Mouse (Mus musculus) midbrain, embryonic 13.5 days (tissue): Measurements from ENCODE around the gene Poll. TPM values are rescaled to one million over a fixed set of nuclear protein-coding genes. Genes with fewer than 3 reads are reported as not detected.
"Not testable (repeated sequence)": the region's sequence is repeated elsewhere in the genome, so short reads cannot be mapped to it uniquely, and the experiment has no call there.

Experiments
- ATAC-seq: fragments of 200-750 bp; cut with Nextera tagmentation; 2 replicates; pipeline ENCODE4 v1.8.0; 2017; ENCODE audit warnings: mild to moderate bottlenecking, moderate TSS enrichment, moderate library complexity
- H3K27ac ChIP-seq: fragments of 300-500 bp; sonication (generic); 2 replicates; pipeline ENCODE4 v1.5.1; 2015; ENCODE audit warnings: inconsistent platforms, mild to moderate bottlenecking, moderate library complexity
- H3K27me3 ChIP-seq: fragments of 300-500 bp; sonication (generic); 2 replicates; pipeline ENCODE4 v1.6.1; 2015; ENCODE audit warnings: mild to moderate bottlenecking, inconsistent platforms
- H3K36me3 ChIP-seq: fragments of 300-500 bp; sonication (generic); 2 replicates; pipeline ENCODE4 v1.6.1; 2015; ENCODE audit warnings: mild to moderate bottlenecking, inconsistent platforms
- H3K4me1 ChIP-seq: fragments of 300-500 bp; sonication (generic); replicated peaks from 2 replicates; pipeline ENCODE4 v1.6.1; 2015; ENCODE audit warnings: inconsistent platforms
- H3K4me2 ChIP-seq: fragments of 300-500 bp; sonication (generic); replicated peaks from 2 replicates; pipeline ENCODE4 v1.6.1; 2015; ENCODE audit warnings: moderate library complexity, mild to moderate bottlenecking, inconsistent platforms
- H3K4me3 ChIP-seq: fragments of 300-500 bp; sonication (generic); replicated peaks from 2 replicates; pipeline ENCODE4 v1.5.1; 2015; ENCODE audit warnings: mild to moderate bottlenecking, inconsistent platforms
- H3K9ac ChIP-seq: fragments of 300-500 bp; sonication (generic); replicated peaks from 2 replicates; pipeline ENCODE4 v1.6.1; 2015; ENCODE audit warnings: mild to moderate bottlenecking, inconsistent platforms
- H3K9me3 ChIP-seq: fragments of 300-500 bp; sonication (generic); 2 replicates; pipeline ENCODE4 v1.6.1; 2016; ENCODE audit warnings: mild to moderate bottlenecking, inconsistent platforms
- WGBS: fragments of 180-500 bp; shearing (Covaris S2); methylation state at CpG from one replicate; pipeline ENCODE4 v1.1.7; 2015; 5-methylcytosine and 5-hydroxymethylcytosine counted together
- polyA plus RNA-seq: library from polyadenylated mRNA; unstranded; fragments of >200 nt; fragmentation: Nextera tagmentation; extraction: Ambion mirVana; gene quantifications from 2 replicates; pipeline ENCODE4 v1.2.1, GENCODE M21; 2015

The Poll gene
- polyA plus RNA-seq, 1 experiment from 2014 or later = 16.6 TPM

DNA sequence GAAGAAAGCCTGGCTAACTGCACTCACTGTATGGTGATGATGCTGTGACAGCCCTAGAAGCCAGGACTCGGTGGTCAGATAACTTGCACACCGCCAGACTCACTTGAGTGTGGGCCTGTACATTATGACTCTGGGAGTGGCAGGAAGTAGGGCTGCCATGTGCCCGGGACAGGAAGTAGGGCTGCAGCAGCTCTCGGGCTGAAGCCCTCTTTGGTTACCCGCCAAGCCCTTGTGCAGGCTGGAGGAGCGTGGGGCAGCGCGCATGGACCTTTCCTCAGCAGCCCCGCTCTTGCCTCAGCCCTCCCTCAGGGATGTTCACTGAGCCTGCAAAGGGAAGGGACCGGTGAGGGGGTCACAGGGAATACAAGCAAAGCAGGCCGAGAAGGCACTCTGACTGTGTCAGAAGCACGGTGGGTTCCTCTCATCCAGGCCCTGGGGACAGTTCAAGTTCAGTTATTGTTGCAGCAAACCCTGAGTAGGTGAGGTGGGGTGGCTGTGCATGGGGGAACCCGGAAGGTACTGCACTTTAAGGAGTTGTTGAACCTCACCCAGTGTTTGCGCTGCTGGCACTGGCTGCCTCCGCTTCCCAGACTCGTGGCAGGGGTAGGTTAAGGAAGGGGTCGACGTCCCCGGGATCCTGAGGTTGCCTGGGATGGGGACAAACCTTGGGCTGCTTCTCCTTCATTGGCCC lies 14.8 kb upstream of the Poll start:
- Histone ChIP-seq H3K27ac (no peak overlapping the region), H3K4me1 (peaks cover 22% of the 10 kb centered on the region), H3K27me3 (peaks cover 92% of the 10 kb centered on the region), H3K4me3 (no peak overlapping the region), H3K9me3 (no peaks in the 10 kb centered on the region), H3K36me3 (peaks cover 50% of the 10 kb centered on the region), H3K9ac (peak overlapping the region; percentile 10; the same call in 1 of the 2 replicates), H3K4me2 (no peak overlapping the region)
- WGBS = 54% methylated on average over 19 of the region's 19 CpGs
- ATAC-seq = no peak

DNA sequence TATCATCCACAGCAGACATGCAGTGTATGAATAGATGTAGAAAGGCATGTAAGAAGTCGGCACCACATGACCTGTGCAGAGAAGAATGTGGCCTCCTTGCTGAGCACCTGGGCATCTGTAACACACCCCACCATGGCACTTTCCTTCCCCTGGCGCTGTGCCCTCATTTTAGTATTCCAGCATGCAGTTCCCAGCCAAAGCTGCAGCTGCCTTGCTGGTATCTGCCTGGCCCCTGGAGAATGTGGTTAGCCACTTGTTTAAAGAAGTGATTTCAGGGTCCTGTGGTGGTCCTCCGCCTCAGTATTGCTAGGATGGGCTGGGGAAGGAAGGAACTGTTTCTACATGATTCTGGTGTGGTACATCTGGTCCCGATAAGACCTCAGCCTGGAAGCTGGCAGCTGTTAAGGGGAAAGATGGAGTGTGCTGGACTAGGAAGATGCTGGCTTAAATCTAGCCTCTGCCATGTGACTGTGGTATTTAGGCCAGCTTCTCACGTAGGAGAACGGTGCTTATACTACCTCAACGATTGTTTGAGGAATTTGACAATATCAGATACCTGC lies 14.1 kb upstream of the Poll start:
- Histone ChIP-seq H3K27ac (no peak overlapping the region), H3K4me1 (peaks cover 15% of the 10 kb centered on the region), H3K27me3 (peaks cover 95% of the 10 kb centered on the region), H3K9me3 (no peaks in the 10 kb centered on the region), H3K4me2 (no peak overlapping the region), H3K9ac (no peak overlapping the region), H3K36me3 (peaks cover 50% of the 10 kb centered on the region), H3K4me3 (no peak overlapping the region)
- no peak for ATAC-seq
- 79% methylated on average over 7 of the region's 7 CpGs for WGBS

DNA sequence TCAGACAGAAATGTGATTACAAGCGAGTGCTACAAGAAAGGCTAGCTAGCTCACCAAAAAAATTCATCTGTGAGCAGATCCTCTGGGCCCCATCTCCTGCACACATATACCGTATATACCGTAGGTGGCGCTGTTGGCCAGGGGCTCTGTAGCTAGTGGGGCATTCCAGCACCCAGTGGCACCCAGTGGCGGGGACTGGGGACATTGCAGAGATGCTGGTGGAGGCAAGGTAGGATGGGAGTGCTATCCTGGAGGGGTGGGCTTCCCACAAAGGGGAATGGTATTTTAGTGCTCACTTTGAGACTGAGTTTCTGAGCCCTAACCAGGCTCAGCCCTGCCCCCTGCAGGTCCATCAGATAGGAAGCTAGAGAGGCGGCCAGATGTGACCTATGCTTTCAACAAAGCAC lies 13.5 kb upstream of the Poll start:
- no peaks in the 10 kb centered on the region for H3K9me3 ChIP-seq
- peak; percentile 78 for ATAC-seq
- H3K9ac ChIP-seq = no peak overlapping the region
- H3K4me1 ChIP-seq = peaks cover 11% of the 10 kb centered on the region
- H3K27me3 ChIP-seq = peaks cover 95% of the 10 kb centered on the region
- H3K4me3 ChIP-seq = no peak overlapping the region
- H3K36me3 ChIP-seq = peaks cover 46% of the 10 kb centered on the region
- no peak overlapping the region for H3K4me2 ChIP-seq
- H3K27ac ChIP-seq = no peak overlapping the region
- WGBS = 20% methylated on average over 6 of the region's 6 CpGs

DNA sequence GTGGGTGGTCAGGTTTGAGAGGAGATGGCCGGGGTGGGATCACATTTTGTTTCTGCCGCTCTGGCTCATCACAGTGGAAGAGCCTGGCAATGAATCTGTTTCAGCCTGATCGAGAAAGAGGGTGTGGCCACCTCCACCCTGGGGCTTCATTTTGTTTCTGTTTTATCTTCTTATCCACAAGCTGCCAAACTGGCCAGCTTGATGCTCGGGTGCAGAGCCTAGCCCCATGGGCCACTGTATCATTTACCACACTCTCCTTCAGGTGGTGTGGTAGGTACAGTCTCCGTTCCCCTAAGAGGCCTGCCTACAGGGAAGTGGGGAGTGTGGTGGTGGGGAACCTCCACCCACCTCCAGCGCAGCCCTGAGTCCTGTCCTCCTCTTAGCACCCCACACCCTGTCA lies 12.7 kb upstream of the Poll start:
- Histone ChIP-seq H3K36me3 (peaks cover 38% of the 10 kb centered on the region), H3K9ac (no peak overlapping the region), H3K4me1 (peaks cover 12% of the 10 kb centered on the region), H3K9me3 (no peaks in the 10 kb centered on the region), H3K27me3 (peaks cover 95% of the 10 kb centered on the region), H3K4me3 (no peak overlapping the region), H3K4me2 (no peak overlapping the region), H3K27ac (no peak overlapping the region)
- WGBS = 80% methylated on average over 6 of the region's 6 CpGs
- ATAC-seq = no peak

DNA sequence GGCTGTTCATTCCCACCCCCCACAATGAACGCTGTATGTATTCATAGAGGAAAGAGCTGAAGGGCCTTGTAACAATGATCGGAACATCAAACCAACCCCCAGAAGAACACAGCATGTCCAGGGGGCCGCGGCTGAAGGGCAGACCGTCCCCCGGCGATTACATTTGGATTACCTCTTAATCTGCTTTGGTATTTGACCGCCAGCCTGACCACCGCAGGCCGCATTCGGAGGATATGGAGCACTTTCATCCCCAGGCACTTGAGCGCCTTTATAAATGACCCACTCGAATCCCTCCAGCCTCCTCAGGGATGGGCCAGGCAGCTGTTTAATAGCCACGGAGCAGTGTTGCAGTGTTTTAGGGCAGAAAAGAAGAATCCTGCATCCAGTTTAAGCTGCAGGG lies 7.0 kb upstream of the Poll start:
- ATAC-seq = peak; percentile 53; the same call in 1 of the 2 replicates
- H3K36me3 ChIP-seq = peaks cover 12% of the 10 kb centered on the region
- no peak overlapping the region for H3K27ac ChIP-seq
- H3K4me3 ChIP-seq = no peak overlapping the region
- 7% methylated on average over 14 of the region's 14 CpGs for WGBS
- no peaks in the 10 kb centered on the region for H3K9me3 ChIP-seq
- H3K4me2 ChIP-seq = no peak overlapping the region
- peaks cover 94% of the 10 kb centered on the region for H3K27me3 ChIP-seq
- peak overlapping the region; percentile 23; the same call in 1 of the 2 replicates for H3K9ac ChIP-seq
- H3K4me1 ChIP-seq = peaks cover 21% of the 10 kb centered on the region

DNA sequence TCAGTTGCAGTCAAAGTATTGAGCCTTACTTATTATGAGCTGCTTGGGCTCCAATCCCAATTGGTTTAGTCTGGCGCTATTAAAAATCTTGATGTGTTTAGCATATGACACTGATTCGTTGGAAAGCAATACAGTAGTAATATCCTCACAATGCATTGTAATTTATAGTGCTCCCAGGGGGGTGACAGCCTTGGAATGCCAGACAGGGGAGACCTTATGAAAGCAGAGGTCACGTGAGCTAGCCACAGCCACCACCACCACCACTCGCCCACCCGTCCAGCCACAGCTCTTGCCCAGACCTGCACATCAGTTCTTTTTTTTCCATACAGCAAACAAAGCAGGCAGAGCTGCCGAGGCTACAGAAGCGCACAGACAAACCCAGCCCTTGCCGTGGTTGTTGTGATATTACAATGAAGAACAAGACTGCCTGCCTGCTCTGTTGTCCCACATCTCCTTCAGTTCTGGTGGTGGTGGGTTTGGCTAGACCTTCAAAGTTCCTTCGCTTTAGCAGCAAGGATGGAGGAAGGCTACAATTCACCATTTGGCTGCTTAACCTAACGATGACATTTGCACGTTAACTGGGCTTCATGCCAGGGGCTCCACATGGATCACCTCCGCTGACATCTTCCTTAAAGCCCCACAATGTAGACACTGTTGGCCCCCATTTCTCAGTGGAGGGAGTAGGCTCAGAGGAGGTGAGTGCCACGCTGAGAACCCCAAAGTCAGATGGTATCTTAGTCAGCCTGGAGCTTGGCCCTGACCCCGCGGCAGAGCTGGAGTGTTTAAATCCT lies 5.8 kb upstream of the Poll start:
- H3K27ac ChIP-seq = no peak overlapping the region

DNA sequence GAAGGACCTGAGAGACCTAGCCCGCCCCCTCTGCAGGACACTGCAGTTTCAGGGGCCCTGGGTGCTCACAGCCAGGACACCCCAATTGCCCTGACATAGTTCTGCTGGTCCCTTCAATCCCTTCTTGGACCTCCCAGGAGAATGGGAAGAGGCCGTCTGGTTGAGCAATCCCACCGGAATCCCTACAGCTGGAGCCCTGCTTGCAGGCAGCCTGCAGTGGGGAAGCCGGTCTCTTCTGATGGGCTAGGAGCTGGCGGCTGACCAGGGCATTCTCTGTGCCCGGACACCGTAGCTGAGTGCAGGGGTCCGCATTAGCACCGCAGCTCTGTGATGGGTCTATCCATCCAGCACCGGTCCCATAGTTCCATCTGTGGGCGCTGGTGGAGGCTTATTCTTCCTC lies 6.2 kb downstream of the Poll start:
- no peak overlapping the region for H3K4me2 ChIP-seq
- no peak overlapping the region for H3K9ac ChIP-seq
- no peaks in the 10 kb centered on the region for H3K9me3 ChIP-seq
- no peak overlapping the region for H3K4me3 ChIP-seq
- peaks cover 3% of the 10 kb centered on the region for H3K4me1 ChIP-seq
- peaks cover 52% of the 10 kb centered on the region for H3K36me3 ChIP-seq
- H3K27ac ChIP-seq = no peak overlapping the region
- no peak for ATAC-seq
- peaks cover 13% of the 10 kb centered on the region for H3K27me3 ChIP-seq
- 95% methylated on average over 11 of the region's 11 CpGs for WGBS

More for the DNA sequence above, 5.8 kb upstream of the Poll start:
- H3K4me1 ChIP-seq = peaks cover 21% of the 10 kb centered on the region
- H3K9ac ChIP-seq = no peak overlapping the region
- whole genome bisulfite sequencing = 60% methylated on average over 15 of the region's 15 CpGs
- H3K4me2 ChIP-seq = no peak overlapping the region
- H3K9me3 ChIP-seq = no peaks in the 10 kb centered on the region
- no peaks in the 10 kb centered on the region; the same call in 1 of the 2 replicates for H3K36me3 ChIP-seq
- H3K4me3 ChIP-seq = no peak overlapping the region
- no peak for ATAC-seq
- peaks cover 87% of the 10 kb centered on the region for H3K27me3 ChIP-seq

DNA sequence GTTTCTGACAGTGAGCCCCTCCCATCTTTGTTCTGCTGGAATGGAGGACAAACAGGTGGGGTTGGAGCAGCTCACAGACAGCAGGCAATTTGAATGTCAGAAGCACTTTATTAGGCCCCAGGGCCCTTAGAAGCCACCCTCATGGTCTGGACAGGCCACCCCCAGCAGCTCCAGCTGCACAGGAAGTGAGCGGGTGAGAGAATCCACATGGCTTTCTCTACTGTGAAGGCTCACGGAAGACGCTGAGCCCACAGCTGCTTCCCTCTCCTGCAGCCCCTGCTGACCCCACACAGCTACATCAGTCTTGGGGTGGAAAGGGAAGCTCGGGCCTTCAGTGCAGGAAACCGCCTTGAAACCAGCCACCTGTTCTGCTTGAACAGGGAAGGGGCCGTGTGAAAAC lies 8.1 kb downstream of the Poll start:
- no peaks in the 10 kb centered on the region for H3K9me3 ChIP-seq
- H3K27ac ChIP-seq = no peak overlapping the region
- WGBS = 87% methylated on average over 6 of the region's 6 CpGs
- peaks cover 9% of the 10 kb centered on the region for H3K4me1 ChIP-seq
- H3K4me3 ChIP-seq = no peak overlapping the region
- no peak overlapping the region for H3K4me2 ChIP-seq
- ATAC-seq = no peak
- no peak overlapping the region for H3K9ac ChIP-seq
- peaks cover 25% of the 10 kb centered on the region for H3K27me3 ChIP-seq
- H3K36me3 ChIP-seq = peaks cover 44% of the 10 kb centered on the region

DNA sequence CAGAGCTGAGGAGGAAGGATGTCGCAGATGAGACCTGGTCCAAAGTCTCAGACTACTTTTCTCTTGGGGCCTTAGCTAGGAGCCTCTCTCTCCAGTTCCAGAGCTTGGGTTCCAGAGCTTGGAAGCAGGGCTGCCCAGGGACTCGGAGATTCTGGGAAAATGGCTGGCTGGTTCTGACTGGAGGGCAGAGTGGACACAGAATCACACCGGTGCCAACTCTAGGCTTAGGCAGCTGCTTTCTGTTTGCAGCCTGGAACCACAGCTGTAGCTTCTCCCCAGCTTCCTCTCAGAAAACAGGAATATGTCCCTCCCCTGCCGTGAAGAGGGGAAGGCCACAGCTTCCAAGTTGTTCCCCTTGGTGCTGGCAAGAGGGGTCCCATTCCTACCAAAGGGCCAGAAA lies 10.4 kb downstream of the Poll start:
- peaks cover 29% of the 10 kb centered on the region for H3K36me3 ChIP-seq
- H3K27me3 ChIP-seq = peaks cover 46% of the 10 kb centered on the region
- H3K4me3 ChIP-seq = no peak overlapping the region
- no peak for ATAC-seq
- H3K9ac ChIP-seq = no peak overlapping the region
- H3K27ac ChIP-seq = no peak overlapping the region
- WGBS = 88% methylated on average over 4 of the region's 4 CpGs
- H3K4me1 ChIP-seq = peaks cover 9% of the 10 kb centered on the region
- no peaks in the 10 kb centered on the region for H3K9me3 ChIP-seq
- H3K4me2 ChIP-seq = no peak overlapping the region

DNA sequence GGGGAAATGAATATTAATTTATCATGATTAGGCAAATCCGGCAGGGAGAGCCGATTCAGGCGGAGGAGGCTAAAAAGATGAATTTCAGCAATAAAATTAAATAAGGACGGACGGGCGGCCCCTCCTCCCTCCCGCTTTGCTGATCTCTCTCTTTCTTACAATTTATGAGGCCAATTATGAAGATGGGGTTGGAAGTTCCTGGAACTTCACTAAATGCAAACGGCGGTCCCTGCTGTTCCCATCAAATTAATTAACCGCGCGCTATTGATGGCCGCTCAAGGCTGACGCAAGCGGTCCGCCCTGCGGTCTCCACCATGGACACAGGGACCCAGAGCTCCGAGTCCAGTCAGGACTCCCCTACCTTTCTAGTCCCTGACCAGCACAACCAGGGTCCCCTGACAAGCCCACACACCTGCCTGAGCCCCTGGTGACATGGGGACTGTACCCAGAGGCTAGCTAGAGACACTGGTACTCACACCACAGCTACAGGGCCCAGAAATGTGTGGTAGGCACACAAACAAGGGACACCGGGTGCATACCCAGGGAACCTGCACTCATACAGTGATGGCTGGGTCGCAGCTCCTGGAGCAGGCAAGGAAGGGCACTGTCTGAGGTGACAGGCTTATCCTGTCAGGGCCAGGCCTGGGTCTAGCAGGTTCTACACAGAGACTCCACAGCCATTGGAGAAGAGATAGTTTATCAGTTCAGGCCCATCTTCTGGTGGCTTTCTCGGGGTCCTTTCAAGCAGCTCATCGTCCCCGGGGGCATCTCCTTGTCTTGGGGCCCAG lies 11.0 kb downstream of the Poll start:
- Histone ChIP-seq H3K36me3 (peaks cover 22% of the 10 kb centered on the region), H3K27me3 (peaks cover 51% of the 10 kb centered on the region), H3K4me2 (no peak overlapping the region), H3K9ac (no peak overlapping the region), H3K27ac (no peak overlapping the region), H3K9me3 (no peaks in the 10 kb centered on the region), H3K4me1 (peaks cover 15% of the 10 kb centered on the region), H3K4me3 (no peak overlapping the region)
- WGBS = 61% methylated on average over 23 of the region's 23 CpGs
- ATAC-seq = no peak

DNA sequence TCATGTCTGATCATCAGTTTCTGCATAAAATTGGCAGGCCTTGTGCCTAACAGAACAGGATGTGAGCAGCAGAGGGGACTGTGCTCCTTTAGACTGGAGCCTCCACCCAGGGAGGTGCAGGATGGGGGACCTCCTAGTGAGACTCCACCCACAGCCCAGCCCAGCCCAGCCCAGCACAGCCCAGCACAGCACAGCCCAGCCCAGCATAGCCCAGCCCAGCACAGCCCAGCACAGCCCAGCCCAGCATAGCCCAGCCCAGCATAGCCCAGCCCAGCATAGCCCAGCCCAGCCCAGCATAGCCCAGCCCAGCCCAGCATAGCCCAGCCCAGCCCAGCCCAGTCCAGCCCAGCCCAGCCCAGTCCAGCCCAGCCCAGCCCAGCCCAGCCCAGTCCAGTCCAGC lies 12.1 kb downstream of the Poll start:
- H3K9me3 ChIP-seq, ATAC-seq, H3K27ac ChIP-seq, H3K9ac ChIP-seq, H3K4me3 ChIP-seq, H3K4me2 ChIP-seq: not testable (repeated sequence)
- peaks cover 11% of the 10 kb centered on the region for H3K36me3 ChIP-seq
- peaks cover 62% of the 10 kb centered on the region for H3K27me3 ChIP-seq
- peaks cover 15% of the 10 kb centered on the region for H3K4me1 ChIP-seq
